ENCODE assay signal across 32 mouse cellular contexts in the genomic region with DNA sequence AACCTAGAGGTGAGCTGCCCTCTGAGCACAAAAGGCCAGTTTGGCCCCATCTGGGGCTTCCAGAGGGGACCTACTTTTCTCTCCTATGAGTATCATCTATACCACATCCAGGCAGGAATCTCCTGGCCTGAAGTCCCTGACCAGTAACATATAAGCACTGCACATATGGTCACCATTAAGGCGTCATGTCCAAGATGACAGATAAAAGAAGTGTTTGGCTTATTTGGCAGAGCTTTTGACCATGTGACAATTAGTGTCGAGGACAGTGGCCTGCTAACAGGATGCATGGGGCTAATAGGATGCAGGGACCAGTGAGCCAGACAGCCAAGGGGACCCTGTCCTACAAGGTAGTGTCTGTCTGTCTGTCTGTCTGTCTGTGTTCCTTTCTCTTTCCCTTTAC. TPM values are rescaled to one million over a fixed set of nuclear protein-coding genes. Genes with fewer than 3 reads are reported as not detected.
DNase-seq lines count a peak whose midpoint lies in the region; ATAC-seq lines count a peak whose summit lies in the region.
"Had no signal": no experiment of that assay in that cellular context is flagged by ENCODE, and none has a peak within 500 bp of the region (broad histone marks: within the 10 kb centered on the region; RNA-seq: fewer than 3 reads in every experiment).

No protein-coding gene starts in this region.

- H3K9ac ChIP-seq in forebrain, embryonic 11.5 days (ENCODE audit: low read length): no peak overlapping the region
- no peak overlapping the region for H3K9ac ChIP-seq in embryonic facial prominence, embryonic 11.5 days (replicated peaks; ENCODE audit: low read length)
- H3K9ac ChIP-seq in embryonic facial prominence, embryonic 15.5 days: no peak overlapping the region
- no peak overlapping the region for H3K9ac ChIP-seq in limb, embryonic 15.5 days
- H3K9ac ChIP-seq: heart, embryonic 15.5 days; hindbrain, embryonic 12.5 days; liver, embryonic 14.5 days; neural tube, embryonic 12.5 days had no signal

- DNase-seq in forebrain, embryonic 10.5 days (ENCODE audit: extremely low spot score, low spot score): no peak
- no peak for DNase-seq in forebrain, embryonic 11.5 days (ENCODE audit: low spot score)
- no peak for DNase-seq in embryonic facial prominence, embryonic 11.5 days (ENCODE audit: low spot score)
- DNase-seq in retina, postnatal 1 day: no peak
- DNase-seq in layer of hippocampus, adult 9-10 months (ENCODE audit: low spot score): no peak
- DNase-seq: adrenal gland, postnatal 25 days; cerebellum, adult 11-12 months; gastrocnemius, postnatal 25 days; heart, adult 11 months; kidney, adult 8-10 months; kidney, postnatal 4 days; layer of hippocampus, adult 9-11 months; liver; lung, adult 2 months; lung, postnatal 14 days; right cerebral cortex, postnatal 4 days; thymus, adult 18-20 months; thymus, postnatal 25 days had no signal

- 71% methylated on average over 2 of the region's 2 CpGs for WGBS in forebrain, embryonic 10.5 days
- 68% methylated on average over 2 of the region's 2 CpGs for WGBS in forebrain, embryonic 11.5 days
- WGBS in embryonic facial prominence, embryonic 11.5 days: 31% methylated on average over 2 of the region's 2 CpGs
- WGBS in embryonic facial prominence, embryonic 15.5 days: 45% methylated on average over 2 of the region's 2 CpGs
- WGBS in limb, embryonic 15.5 days: 42% methylated on average over 2 of the region's 2 CpGs

- no peaks in the 10 kb centered on the region for H3K9me3 ChIP-seq in forebrain, embryonic 10.5 days
- no peaks in the 10 kb centered on the region for H3K9me3 ChIP-seq in forebrain, embryonic 11.5 days (ENCODE audit: control insufficient read depth, low read length)
- no peaks in the 10 kb centered on the region for H3K9me3 ChIP-seq in embryonic facial prominence, embryonic 11.5 days (replicated peaks; ENCODE audit: control insufficient read depth, low read length)
- no peaks in the 10 kb centered on the region for H3K9me3 ChIP-seq in embryonic facial prominence, embryonic 15.5 days (replicated peaks)
- H3K9me3 ChIP-seq in limb, embryonic 15.5 days: no peaks in the 10 kb centered on the region
- H3K9me3 ChIP-seq: heart, embryonic 10.5 days; heart, embryonic 15.5 days; hindbrain, embryonic 12.5 days; midbrain, embryonic 10.5 days; neural tube, embryonic 12.5 days had no signal

- peaks cover 67% of the 10 kb centered on the region for H3K4me1 ChIP-seq in forebrain, embryonic 10.5 days
- peaks cover 9% of the 10 kb centered on the region; the same call in 1 of the 2 replicates for H3K4me1 ChIP-seq in forebrain, embryonic 11.5 days (replicated peaks; ENCODE audit: control insufficient read depth, insufficient read depth, low read length)
- H3K4me1 ChIP-seq in embryonic facial prominence, embryonic 11.5 days (ENCODE audit: control insufficient read depth, insufficient read depth, low read length): peaks cover 24% of the 10 kb centered on the region
- H3K4me1 ChIP-seq in embryonic facial prominence, embryonic 15.5 days: peaks cover 40% of the 10 kb centered on the region
- H3K4me1 ChIP-seq in limb, embryonic 15.5 days: peaks cover 48% of the 10 kb centered on the region

- no peak overlapping the region for H3K4me3 ChIP-seq in forebrain, embryonic 10.5 days
- no peak overlapping the region for H3K4me3 ChIP-seq in forebrain, embryonic 11.5 days (ENCODE audit: low read depth, low read length)
- H3K4me3 ChIP-seq in embryonic facial prominence, embryonic 11.5 days (ENCODE audit: low read depth, low read length): no peak overlapping the region
- no peak overlapping the region for H3K4me3 ChIP-seq in embryonic facial prominence, embryonic 15.5 days (replicated peaks)
- no peak overlapping the region for H3K4me3 ChIP-seq in limb, embryonic 15.5 days
- H3K4me3 ChIP-seq: heart, embryonic 10.5 days; heart, embryonic 15.5 days; hindbrain, embryonic 12.5 days; midbrain, embryonic 10.5 days; myocyte; neural tube, embryonic 12.5 days had no signal

- H3K36me3 ChIP-seq in forebrain, embryonic 10.5 days (replicated peaks): no peaks in the 10 kb centered on the region; the same call in 1 of the 2 replicates
- no peaks in the 10 kb centered on the region for H3K36me3 ChIP-seq in forebrain, embryonic 11.5 days (ENCODE audit: control insufficient read depth, insufficient read depth, low read length)
- H3K36me3 ChIP-seq in embryonic facial prominence, embryonic 11.5 days (replicated peaks; ENCODE audit: control insufficient read depth, insufficient read depth, low read depth, low read length): no peaks in the 10 kb centered on the region
- H3K36me3 ChIP-seq in embryonic facial prominence, embryonic 15.5 days: no peaks in the 10 kb centered on the region
- H3K36me3 ChIP-seq in limb, embryonic 15.5 days: no peaks in the 10 kb centered on the region
- H3K36me3 ChIP-seq: heart, embryonic 10.5 days; heart, embryonic 15.5 days; hindbrain, embryonic 12.5 days; midbrain, embryonic 10.5 days; neural tube, embryonic 12.5 days had no signal

- ATAC-seq in forebrain, embryonic 11.5 days (replicated peaks; ENCODE audit: low FRiP score): no peak
- ATAC-seq in embryonic facial prominence, embryonic 11.5 days (replicated peaks; ENCODE audit: insufficient number of reproducible peaks, low FRiP score, low TSS enrichment, low read depth): no peak
- ATAC-seq in embryonic facial prominence, embryonic 15.5 days (ENCODE audit: insufficient number of reproducible peaks, low FRiP score, low TSS enrichment, low read depth): no peak
- no peak for ATAC-seq in limb, embryonic 15.5 days (ENCODE audit: insufficient number of reproducible peaks, low FRiP score, low TSS enrichment, low read depth)
- ATAC-seq: forebrain, embryonic 14.5 days; intestine, embryonic 16.5 days had no signal

- H3K4me2 ChIP-seq in forebrain, embryonic 11.5 days (ENCODE audit: low read depth, low read length, severe bottlenecking): no peak overlapping the region
- H3K4me2 ChIP-seq in embryonic facial prominence, embryonic 11.5 days (ENCODE audit: low read depth, low read length): no peak overlapping the region
- no peak overlapping the region for H3K4me2 ChIP-seq in embryonic facial prominence, embryonic 15.5 days (replicated peaks)
- H3K4me2 ChIP-seq in limb, embryonic 15.5 days: no peak overlapping the region
- H3K4me2 ChIP-seq: heart, embryonic 15.5 days; hindbrain, embryonic 12.5 days; neural tube, embryonic 12.5 days had no signal

- no peaks in the 10 kb centered on the region for H3K27me3 ChIP-seq in forebrain, embryonic 10.5 days (ENCODE audit: poor library complexity, severe bottlenecking)
- no peaks in the 10 kb centered on the region; the same call in 1 of the 2 replicates for H3K27me3 ChIP-seq in forebrain, embryonic 11.5 days (ENCODE audit: control insufficient read depth, insufficient read depth, low read length)
- H3K27me3 ChIP-seq in embryonic facial prominence, embryonic 11.5 days (ENCODE audit: control insufficient read depth, insufficient read depth, low read length): no peaks in the 10 kb centered on the region
- no peaks in the 10 kb centered on the region for H3K27me3 ChIP-seq in embryonic facial prominence, embryonic 15.5 days
- H3K27me3 ChIP-seq in limb, embryonic 15.5 days: no peaks in the 10 kb centered on the region
- H3K27me3 ChIP-seq: neural tube, embryonic 12.5 days had no signal

- peak overlapping the region; percentile 67 for H3K27ac ChIP-seq in forebrain, embryonic 10.5 days
- H3K27ac ChIP-seq in forebrain, embryonic 11.5 days (ENCODE audit: low read depth, low read length): no peak overlapping the region
- H3K27ac ChIP-seq in embryonic facial prominence, embryonic 11.5 days (replicated peaks; ENCODE audit: low read depth, low read length): peak overlapping the region; percentile 52
- peak overlapping the region; percentile 71 for H3K27ac ChIP-seq in embryonic facial prominence, embryonic 15.5 days (replicated peaks)
- H3K27ac ChIP-seq in limb, embryonic 15.5 days: 0 out of 2 replicates have a peak overlapping the region, but pooled peaks have one; percentile 67
- H3K27ac ChIP-seq: heart, embryonic 15.5 days; kidney, postnatal 0 days; liver, embryonic 14.5 days; neural tube, embryonic 12.5 days; stomach, postnatal 0 days had no signal

RNA-seq across cellular contexts. Expression of a gene that starts 50.0 kb away (rescaled TPM):
- not detected in 2 replicates for polyA plus RNA-seq in forebrain, embryonic 10.5 days (2016; fragmentation: Nextera tagmentation; extraction: Ambion mirVana)
- not detected in 2 replicates for polyA plus RNA-seq in forebrain, embryonic 11.5 days (2014; fragmentation: Nextera tagmentation; extraction: Ambion mirVana)
- polyA plus RNA-seq in embryonic facial prominence, embryonic 11.5 days (2014; fragmentation: Nextera tagmentation; extraction: Ambion mirVana): not detected in 2 replicates
- polyA plus RNA-seq in embryonic facial prominence, embryonic 15.5 days (2015; fragmentation: Nextera tagmentation; extraction: Ambion mirVana): not detected in 2 replicates
- not detected in 2 replicates for polyA plus RNA-seq in limb, embryonic 15.5 days (2015; fragmentation: Nextera tagmentation; extraction: Ambion mirVana)
- polyA plus RNA-seq: forebrain, embryonic 14.5 days; heart, embryonic 10.5 days; heart, embryonic 15.5 days; hindbrain, embryonic 12.5 days; intestine, embryonic 16.5 days; kidney, postnatal 0 days; liver, embryonic 14.5 days; lung, adult 2 months; midbrain, embryonic 10.5 days; myocyte; neural tube, embryonic 12.5 days; spleen, adult 2 months; stomach, postnatal 0 days had no signal
